Mouse (Mus musculus) heart, embryonic 12.5 days (tissue): ENCODE results near the gene Stk36. TPM values are rescaled to one million over a fixed set of nuclear protein-coding genes. Genes with fewer than 3 reads are reported as not detected.
A peak's percentile ranks its signal among the peaks of the same experiment; 100 is the strongest.

Source experiments
- ATAC-seq: fragments of 200-750 bp; cut with Nextera tagmentation; 2 replicates; pipeline ENCODE4 v1.8.0; 2017; ENCODE audit warnings: moderate TSS enrichment, moderate library complexity; ENCODE audit not compliant: insufficient number of reproducible peaks, low FRiP score
- H3K27ac ChIP-seq: fragments of 300-500 bp; sonication (generic); 2 replicates; pipeline ENCODE4 v1.5.1; 2016; ENCODE audit warnings: mild to moderate bottlenecking, moderate library complexity; ENCODE audit not compliant: poor library complexity, severe bottlenecking
- H3K27me3 ChIP-seq: fragments of 300-500 bp; sonication (generic); replicated peaks from 2 replicates; pipeline ENCODE4 v1.6.1; 2016; ENCODE audit warnings: mild to moderate bottlenecking, moderate library complexity
- H3K36me3 ChIP-seq: fragments of 300-500 bp; sonication (generic); 2 replicates; pipeline ENCODE4 v1.6.1; 2016; ENCODE audit warnings: mild to moderate bottlenecking, moderate library complexity
- H3K4me1 ChIP-seq: fragments of 300-500 bp; sonication (generic); replicated peaks from 2 replicates; pipeline ENCODE4 v1.6.1; 2016; ENCODE audit warnings: mild to moderate bottlenecking
- H3K4me2 ChIP-seq: fragments of 300-500 bp; sonication (generic); 2 replicates; pipeline ENCODE4 v1.6.1; 2016; ENCODE audit warnings: mild to moderate bottlenecking, moderate library complexity
- H3K4me3 ChIP-seq: fragments of 300-500 bp; sonication (generic); 2 replicates; pipeline ENCODE4 v1.5.1; 2016; ENCODE audit warnings: mild to moderate bottlenecking
- H3K9ac ChIP-seq: fragments of 300-500 bp; sonication (generic); 2 replicates; pipeline ENCODE4 v1.6.1; 2016; ENCODE audit warnings: mild to moderate bottlenecking, moderate library complexity
- H3K9me3 ChIP-seq: fragments of 300-500 bp; sonication (generic); replicated peaks from 2 replicates; pipeline ENCODE4 v1.6.1; 2016; ENCODE audit warnings: mild to moderate bottlenecking, moderate library complexity
- WGBS: fragments of 180-500 bp; shearing (Covaris S2); methylation state at CpG from one replicate; pipeline ENCODE4 v1.1.7; 2016; 5-methylcytosine and 5-hydroxymethylcytosine counted together
- polyA plus RNA-seq: library from polyadenylated mRNA; unstranded; fragments of >200 nt; fragmentation: Nextera tagmentation; extraction: Ambion mirVana; gene quantifications from 2 replicates; pipeline ENCODE4 v1.2.1, GENCODE M21; 2016

Stk36 gene
- polyA plus RNA-seq: 4.4 and 4.9 TPM in 2 replicates

DNA sequence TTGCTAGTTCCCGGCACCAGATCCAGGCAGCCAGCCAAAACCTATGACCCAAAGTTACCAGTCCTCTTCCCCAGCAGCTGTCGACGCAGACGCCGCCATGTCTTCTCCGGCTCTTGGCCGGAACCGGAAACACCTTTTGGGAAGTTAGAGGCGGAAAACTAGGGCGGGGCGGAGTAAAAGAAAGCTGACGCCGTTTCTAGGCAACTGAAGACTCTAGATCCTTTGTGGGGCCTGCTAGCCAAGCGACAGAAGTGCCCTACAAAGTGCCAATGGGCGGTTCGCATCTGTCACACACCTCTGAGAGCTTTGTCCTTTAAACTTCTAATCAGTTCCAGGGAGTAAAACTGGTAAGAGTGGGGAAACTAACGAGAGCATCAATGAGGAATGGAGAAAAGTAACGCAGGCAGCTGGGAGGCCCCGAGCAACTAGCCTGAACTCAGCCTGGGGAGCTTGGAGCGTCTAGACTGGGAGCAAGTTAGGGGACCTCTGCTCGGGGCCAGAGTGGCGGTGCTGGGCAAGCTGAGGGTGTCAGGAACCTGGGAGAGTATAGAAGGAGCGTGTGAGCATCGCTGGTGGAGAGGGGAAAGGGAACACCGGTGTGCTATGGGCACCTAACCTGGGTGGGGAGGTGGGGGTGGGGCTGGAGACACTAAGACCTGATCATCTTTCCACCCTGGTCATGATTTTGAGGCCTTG is at the start of gene Stk36, which contains the start of gene Rnf25:
Stk36 (plus strand) TSS at position 179 of the 696 bp plus-strand sequence.
Rnf25 (minus strand) TSS at position 131 of the 696 bp plus-strand sequence.
- WGBS: 10% methylated on average over 25 of the region's 25 CpGs
- peak within 1 kb of the TSS; percentile 95 for H3K4me3 ChIP-seq
- H3K27me3 ChIP-seq: no peaks in the 10 kb centered on the region
- H3K27ac ChIP-seq: peak within 1 kb of the TSS; percentile 21; the same call in 1 of the 2 replicates
- H3K4me1 ChIP-seq: peaks cover 11% of the 10 kb centered on the region
- H3K4me2 ChIP-seq: peak within 1 kb of the TSS; percentile 84
- peaks cover 23% of the 10 kb centered on the region for H3K36me3 ChIP-seq
- H3K9ac ChIP-seq: peak within 1 kb of the TSS; percentile 91
- H3K9me3 ChIP-seq: no peaks in the 10 kb centered on the region
- peak; percentile 83 for ATAC-seq

DNA sequence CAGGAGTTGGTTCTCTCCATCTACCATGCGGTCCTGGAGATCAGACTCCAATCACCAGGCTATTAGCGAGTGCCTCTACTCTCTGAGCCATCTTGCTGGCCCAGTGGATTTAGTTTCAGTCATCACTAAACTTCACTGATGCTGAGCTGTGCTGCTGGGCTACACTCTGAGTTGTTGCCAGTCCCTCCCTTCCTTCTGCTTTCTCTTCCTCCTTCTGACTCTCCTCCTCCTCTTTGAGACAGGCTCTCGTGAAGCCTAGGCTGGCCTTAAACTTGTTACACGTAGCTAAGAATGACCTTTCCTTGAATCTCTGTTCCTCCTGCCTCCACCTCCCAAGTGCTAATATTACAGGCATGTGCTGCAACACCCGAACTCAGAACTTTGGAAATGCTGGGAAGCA is 42.2 kb upstream of the Stk36 start:
- ATAC-seq: no peak
- H3K36me3 ChIP-seq: peaks cover 6% of the 10 kb centered on the region
- H3K4me1 ChIP-seq: no peaks in the 10 kb centered on the region
- no peak overlapping the region for H3K27ac ChIP-seq
- H3K9me3 ChIP-seq: no peaks in the 10 kb centered on the region
- H3K27me3 ChIP-seq: no peaks in the 10 kb centered on the region
- no peak overlapping the region for H3K9ac ChIP-seq
- WGBS: 75% methylated on average over 5 of the region's 5 CpGs
- H3K4me3 ChIP-seq: no peak overlapping the region
- H3K4me2 ChIP-seq: no peak overlapping the region

DNA sequence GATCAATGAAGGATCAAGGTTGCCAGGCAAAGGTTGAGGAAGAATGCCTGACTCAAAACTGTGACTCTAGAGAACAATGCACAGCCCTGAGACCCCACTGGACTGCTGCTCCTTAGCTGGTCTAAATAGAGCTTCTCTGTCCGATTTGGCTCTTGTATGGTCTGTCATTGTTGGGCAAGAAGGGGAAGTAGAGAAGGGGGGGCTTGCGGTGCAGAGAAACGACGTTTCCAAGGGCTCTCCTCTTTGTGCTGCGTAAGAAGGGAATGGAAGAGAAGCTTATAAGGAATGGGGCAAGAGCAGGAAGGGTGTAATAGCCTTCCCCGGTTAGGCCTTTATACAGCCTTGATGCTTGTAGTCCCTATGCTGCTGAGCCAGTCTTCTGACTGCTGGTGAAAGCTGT is 35.4 kb upstream of the Stk36 start:
- H3K36me3 ChIP-seq: peaks cover 66% of the 10 kb centered on the region
- H3K4me3 ChIP-seq: no peak overlapping the region
- no peaks in the 10 kb centered on the region for H3K4me1 ChIP-seq
- ATAC-seq: no peak
- H3K9me3 ChIP-seq: no peaks in the 10 kb centered on the region
- no peaks in the 10 kb centered on the region for H3K27me3 ChIP-seq
- H3K4me2 ChIP-seq: no peak overlapping the region
- H3K9ac ChIP-seq: no peak overlapping the region
- H3K27ac ChIP-seq: no peak overlapping the region
- WGBS: 89% methylated on average over 6 of the region's 6 CpGs

DNA sequence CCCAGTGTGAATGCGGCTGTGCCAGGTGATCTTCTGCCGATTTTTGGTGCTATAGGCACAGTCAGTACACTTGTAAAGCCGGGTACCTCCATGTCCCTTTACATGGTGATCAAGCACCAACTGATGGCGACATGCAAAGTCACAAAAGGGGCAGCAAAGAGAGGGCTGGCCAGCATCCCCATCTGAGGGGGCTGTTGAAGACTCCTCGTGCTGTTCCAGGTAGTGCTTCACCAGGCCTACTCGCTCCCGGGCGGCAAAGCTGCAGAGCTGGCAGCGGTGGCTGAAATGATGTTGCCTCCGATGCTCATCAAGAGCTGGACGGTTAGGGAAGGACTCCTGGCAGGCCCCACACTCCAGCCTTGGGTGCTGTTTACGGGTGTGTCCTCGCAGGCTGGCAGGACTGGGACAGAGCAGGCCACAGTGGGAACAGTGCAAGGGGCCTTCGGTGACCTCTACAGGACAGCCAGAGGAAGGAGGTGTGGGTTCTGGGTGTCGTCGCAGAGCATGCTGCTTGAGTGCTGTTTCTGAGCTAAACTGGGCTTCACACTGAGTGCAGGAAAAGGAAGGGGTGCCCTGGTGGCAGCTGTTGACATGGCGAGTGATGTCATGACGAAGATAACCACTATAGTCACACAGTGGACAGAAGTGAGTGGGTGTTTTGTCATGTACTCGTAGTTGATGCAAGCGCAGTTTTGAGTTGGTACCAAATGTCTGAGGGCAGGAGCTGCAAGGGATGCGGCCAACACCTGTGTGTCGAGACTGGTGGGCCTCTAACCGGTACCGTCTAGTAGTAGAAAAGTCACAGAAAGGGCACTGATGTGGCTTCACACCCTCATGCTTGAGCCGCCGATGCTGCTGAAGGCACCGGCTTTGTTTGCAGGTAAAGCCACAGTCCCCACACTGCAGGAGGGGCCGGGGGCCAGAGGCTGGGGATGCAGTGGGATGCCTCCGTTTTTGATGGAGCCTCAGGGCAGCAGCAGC is 31.2 kb upstream of the Stk36 start:
- 83% methylated on average over 29 of the region's 29 CpGs for WGBS
- peaks cover 89% of the 10 kb centered on the region for H3K36me3 ChIP-seq
- H3K27ac ChIP-seq: no peak overlapping the region
- no peaks in the 10 kb centered on the region for H3K4me1 ChIP-seq
- no peak overlapping the region for H3K4me3 ChIP-seq
- H3K27me3 ChIP-seq: no peaks in the 10 kb centered on the region
- H3K9me3 ChIP-seq: no peaks in the 10 kb centered on the region
- H3K9ac ChIP-seq: no peak overlapping the region
- no peak for ATAC-seq
- H3K4me2 ChIP-seq: no peak overlapping the region

DNA sequence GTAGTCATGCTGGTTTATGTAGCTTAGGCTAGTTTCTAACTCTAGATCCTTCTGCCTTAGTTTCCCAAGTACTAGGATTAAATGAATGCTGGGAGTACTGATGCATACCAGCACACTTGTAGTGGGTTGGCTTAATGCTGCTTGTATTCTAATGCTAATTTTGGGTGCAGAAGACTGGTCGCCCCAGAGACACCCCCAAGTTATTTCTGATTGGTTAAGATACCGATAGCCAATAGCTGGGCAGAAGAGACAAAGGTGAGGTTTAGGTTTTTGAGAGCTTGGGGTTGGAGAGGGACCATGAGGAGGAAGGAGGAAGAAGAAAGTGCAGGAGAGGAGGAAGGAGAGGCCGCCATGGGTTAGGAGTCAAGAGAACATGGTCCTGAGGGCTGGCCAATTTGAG is 18.6 kb upstream of the Stk36 start:
- ATAC-seq: no peak
- Histone ChIP-seq H3K4me2 (no peak overlapping the region), H3K36me3 (peaks cover 45% of the 10 kb centered on the region), H3K27ac (no peak overlapping the region), H3K4me3 (no peak overlapping the region), H3K27me3 (no peaks in the 10 kb centered on the region), H3K9me3 (no peaks in the 10 kb centered on the region), H3K4me1 (peaks cover 23% of the 10 kb centered on the region), H3K9ac (no peak overlapping the region)
- WGBS: 80% methylated on average over 3 of the region's 3 CpGs

DNA sequence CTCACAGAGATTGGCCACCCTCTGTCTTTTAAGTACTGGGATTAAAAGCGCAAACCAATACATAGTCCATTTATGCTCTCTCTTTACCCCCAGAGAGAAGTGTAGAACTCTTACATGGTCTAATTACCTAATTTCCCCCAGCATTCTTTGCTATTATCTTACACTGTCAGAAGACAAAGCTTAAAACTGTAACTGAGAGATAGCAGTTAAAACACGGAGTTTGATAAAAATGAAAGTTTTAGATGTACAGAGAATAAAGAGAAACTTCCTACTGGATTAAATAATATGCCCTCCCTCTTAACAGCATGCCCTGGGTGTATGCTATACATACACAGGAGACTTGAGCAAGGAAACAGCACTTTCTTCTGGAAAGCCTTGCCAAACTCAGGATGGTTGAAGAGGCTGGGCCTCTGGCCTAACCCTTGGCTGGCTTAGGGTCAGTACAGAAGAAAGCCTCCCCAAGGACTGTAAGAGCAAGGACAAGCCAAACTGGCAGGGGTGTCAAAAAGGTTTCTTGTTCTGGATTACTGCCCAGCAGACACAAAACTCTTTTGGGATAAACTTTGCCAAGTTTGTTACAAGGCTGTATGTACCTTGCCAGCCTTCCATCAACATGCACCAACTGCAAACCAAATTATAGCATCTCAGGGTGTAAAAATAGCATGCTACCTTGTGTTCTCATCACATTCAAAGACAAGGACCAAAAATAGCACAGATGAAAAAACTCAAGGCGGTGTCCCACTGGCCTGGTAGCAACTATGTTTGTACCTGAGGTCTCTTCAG is 16.4 kb upstream of the Stk36 start:
- ATAC-seq: no peak
- Histone ChIP-seq H3K36me3 (peaks cover 27% of the 10 kb centered on the region), H3K4me3 (no peak overlapping the region), H3K4me2 (peak overlapping the region; percentile 15; the same call in 1 of the 2 replicates), H3K27me3 (no peaks in the 10 kb centered on the region), H3K27ac (peak overlapping the region; percentile 62; the same call in 1 of the 2 replicates), H3K4me1 (peaks cover 31% of the 10 kb centered on the region), H3K9me3 (no peaks in the 10 kb centered on the region), H3K9ac (0 out of 2 replicates have a peak overlapping the region, but pooled peaks have one; percentile 18)
- 78% methylated on average over 3 of the region's 3 CpGs for WGBS

DNA sequence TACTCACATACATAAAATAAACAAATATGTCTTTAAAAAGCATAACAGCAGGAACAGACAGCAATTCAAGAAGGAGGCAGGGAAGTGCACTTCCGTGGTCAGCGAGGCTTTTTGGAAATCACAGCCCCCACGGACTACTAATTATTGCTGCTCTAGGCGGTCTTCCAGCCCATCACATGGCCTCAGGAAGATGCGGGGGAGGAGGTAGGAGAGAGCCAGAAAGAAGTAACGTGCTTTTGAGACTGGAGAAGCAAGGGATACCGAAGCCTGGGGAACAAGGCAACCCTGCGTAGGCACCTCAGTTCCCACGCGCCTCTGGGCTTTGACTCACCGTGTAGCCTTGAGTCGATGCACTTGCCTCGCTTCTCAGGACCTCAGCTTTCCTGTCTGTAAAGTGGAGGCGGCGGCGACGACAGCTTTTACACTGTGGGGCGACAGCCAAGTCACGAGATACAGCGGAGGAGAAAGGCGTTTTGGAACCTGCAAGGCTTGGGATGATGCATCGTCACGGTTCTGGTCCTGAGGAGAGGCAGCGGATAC is 13.9 kb upstream of the Stk36 start:
- H3K4me2 ChIP-seq: peak overlapping the region; percentile 93
- WGBS: under 1% methylated on average over 24 of the region's 24 CpGs
- no peaks in the 10 kb centered on the region for H3K9me3 ChIP-seq
- peak overlapping the region; percentile 91 for H3K9ac ChIP-seq
- H3K27ac ChIP-seq: peak overlapping the region; percentile 72
- H3K36me3 ChIP-seq: peaks cover 36% of the 10 kb centered on the region
- H3K27me3 ChIP-seq: no peaks in the 10 kb centered on the region
- no peak for ATAC-seq
- peak overlapping the region; percentile 91 for H3K4me3 ChIP-seq
- H3K4me1 ChIP-seq: peaks cover 31% of the 10 kb centered on the region

DNA sequence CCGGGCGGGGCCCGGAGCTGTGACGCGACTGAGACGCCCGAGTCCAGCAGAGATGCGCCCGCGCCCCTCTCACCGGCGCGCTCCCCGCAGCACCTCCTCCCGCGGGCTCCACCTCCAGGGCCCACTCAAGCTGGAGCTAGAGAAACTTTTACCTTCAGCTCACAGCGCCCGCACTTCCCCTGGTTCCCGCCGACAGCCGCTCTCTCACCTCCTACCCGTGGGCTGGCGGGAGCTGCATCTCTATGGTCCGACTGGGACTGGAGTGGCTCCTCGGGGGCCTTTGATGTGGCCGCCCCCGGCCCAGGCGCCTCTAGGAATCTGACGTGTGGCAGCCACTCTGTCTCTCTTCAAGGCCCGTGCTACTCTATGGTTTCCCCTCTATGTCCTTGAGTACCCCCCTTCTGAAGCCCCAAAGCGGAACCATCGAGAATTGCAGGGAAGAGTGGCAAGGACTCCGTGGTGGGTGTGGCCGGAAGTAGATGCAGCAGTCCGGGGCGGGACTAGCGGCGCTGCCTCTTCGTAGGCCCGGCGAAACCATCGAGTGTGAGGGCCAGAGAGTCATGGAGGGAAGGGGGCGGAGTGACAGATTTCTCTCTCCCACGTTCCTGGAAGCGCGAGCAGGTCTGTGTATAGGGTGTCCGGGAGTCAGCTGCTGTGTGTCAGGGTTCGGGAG is 13.3 kb upstream of the Stk36 start, which contains the start of the genes Zfp142 and Bcs1l:
Zfp142 (minus strand) TSS at position 474 of the 673 bp plus-strand sequence.
Bcs1l (plus strand) TSS at position 517 of the 673 bp plus-strand sequence.
- peak within 1 kb of the TSS; percentile 91 for H3K4me3 ChIP-seq
- peaks cover 36% of the 10 kb centered on the region for H3K36me3 ChIP-seq
- peak within 1 kb of the TSS; percentile 91 for H3K9ac ChIP-seq
- H3K27ac ChIP-seq: peak within 1 kb of the TSS; percentile 72
- H3K4me2 ChIP-seq: peak within 1 kb of the TSS; percentile 93
- under 1% methylated on average over 47 of the region's 48 CpGs for WGBS
- H3K4me1 ChIP-seq: peaks cover 31% of the 10 kb centered on the region
- no peaks in the 10 kb centered on the region for H3K27me3 ChIP-seq
- peak; percentile 97 for ATAC-seq
- H3K9me3 ChIP-seq: no peaks in the 10 kb centered on the region

DNA sequence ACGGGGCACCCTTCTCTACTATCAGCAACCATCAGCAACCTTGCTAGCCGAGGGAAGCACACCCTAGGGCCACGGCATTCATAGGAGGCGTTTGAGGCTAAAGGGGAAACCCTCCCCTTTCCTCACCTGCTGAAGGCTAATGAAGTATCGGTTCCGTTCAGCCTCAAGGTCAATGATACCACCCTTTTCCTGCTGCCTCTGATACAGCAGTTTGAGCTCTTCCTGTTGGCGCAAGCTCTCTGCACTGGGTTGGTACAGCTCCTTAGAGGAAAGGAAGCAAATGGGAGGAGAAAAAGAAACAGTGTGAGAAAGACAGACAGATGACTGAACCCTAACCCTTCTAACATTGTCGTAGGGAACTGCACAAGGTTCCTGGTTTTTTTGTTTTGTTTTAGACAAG is 6.8 kb upstream of the Stk36 start:
- no peak overlapping the region for H3K4me3 ChIP-seq
- no peaks in the 10 kb centered on the region for H3K9me3 ChIP-seq
- no peaks in the 10 kb centered on the region for H3K27me3 ChIP-seq
- H3K36me3 ChIP-seq: peaks cover 82% of the 10 kb centered on the region
- H3K4me1 ChIP-seq: no peaks in the 10 kb centered on the region
- WGBS: 78% methylated on average over 8 of the region's 8 CpGs
- H3K9ac ChIP-seq: no peak overlapping the region
- no peak overlapping the region for H3K4me2 ChIP-seq
- ATAC-seq: no peak
- no peak overlapping the region for H3K27ac ChIP-seq
